Mouse (Mus musculus) C2C12 (cell line): Measurements from ENCODE around the gene Mtor.

Experiments
- CTCF ChIP-seq: IDR thresholded peaks from one replicate; pipeline ENCODE4 v1.5.1; 2011; ENCODE audit not compliant: control insufficient read depth, insufficient read depth, insufficient read length
- MAX ChIP-seq: IDR thresholded peaks from one replicate; pipeline ENCODE4 v1.6.1; 2011; ENCODE audit warnings: mild to moderate bottlenecking, control low read depth
- MYOD1 ChIP-seq: IDR thresholded peaks from one replicate; pipeline ENCODE4 v1.6.1; 2011; ENCODE audit warnings: low read depth; ENCODE audit not compliant: control insufficient read depth, insufficient read length

GRCm38 (mm10) chr4:148468396-148468795, 20.0 kb downstream of the Mtor start:
- TF ChIP-seq MYOD1, result no peak
- TF ChIP-seq CTCF, result no peak
- no peak for TF ChIP-seq MAX
